Mouse (Mus musculus) lung, postnatal 0 days (tissue): ENCODE data around the gene Ift74. TPM values are rescaled to one million over a fixed set of nuclear protein-coding genes. Genes with fewer than 3 reads are reported as not detected.
A peak's percentile ranks its signal among the peaks of the same experiment; 100 is the strongest.

ENCODE experiments used
- ATAC-seq: fragments of 200-750 bp; cut with Nextera tagmentation; 2 replicates; pipeline ENCODE4 v1.8.0; 2017; ENCODE audit warnings: moderate library complexity
- DNase-seq: peaks from one replicate; pipeline ENCODE4 v3.0.0-alpha.2; 2016; ENCODE audit warnings: low spot score
- H3K27ac ChIP-seq: fragments of 300-500 bp; sonication (generic); 2 replicates; pipeline ENCODE4 v1.5.1; 2014; ENCODE audit warnings: antibody characterized with exemption, mild to moderate bottlenecking, low read length, mixed read lengths
- H3K27me3 ChIP-seq: fragments of 300-500 bp; sonication (generic); replicated peaks from 2 replicates; pipeline ENCODE4 v1.6.1; 2014; ENCODE audit warnings: low read length, mixed read lengths; ENCODE audit not compliant: insufficient read depth
- H3K36me3 ChIP-seq: fragments of 300-500 bp; sonication (generic); 2 replicates; pipeline ENCODE4 v1.6.1; 2014; ENCODE audit warnings: low read length, mixed read lengths; ENCODE audit not compliant: insufficient read depth
- H3K4me1 ChIP-seq: fragments of 300-500 bp; sonication (generic); 2 replicates; pipeline ENCODE4 v1.6.1; 2014; ENCODE audit warnings: antibody characterized with exemption, low read depth, low read length, mixed read lengths; ENCODE audit not compliant: insufficient read depth
- H3K4me2 ChIP-seq: fragments of 300-500 bp; sonication (generic); replicated peaks from 2 replicates; pipeline ENCODE4 v1.6.1; 2014; ENCODE audit warnings: low read depth, mild to moderate bottlenecking, low read length, moderate library complexity, mixed read lengths
- H3K4me3 ChIP-seq: fragments of 300-500 bp; sonication (generic); 2 replicates; pipeline ENCODE4 v1.5.1; 2014; ENCODE audit warnings: low read depth, low read length
- H3K9ac ChIP-seq: fragments of 300-500 bp; sonication (generic); replicated peaks from 2 replicates; pipeline ENCODE4 v1.6.1; 2014; ENCODE audit warnings: low read depth, mild to moderate bottlenecking
- H3K9me3 ChIP-seq: fragments of 300-500 bp; sonication (generic); 2 replicates; pipeline ENCODE4 v1.6.1; 2016; ENCODE audit warnings: low read length, mixed read lengths
- CTCF ChIP-seq: IDR thresholded peaks from 2 replicates; pipeline ENCODE4 v1.5.1; 2016; ENCODE audit warnings: antibody characterized with exemption, mild to moderate bottlenecking
- EP300 ChIP-seq: IDR thresholded peaks from 2 replicates; pipeline ENCODE4 v1.6.1; 2016; ENCODE audit warnings: antibody characterized with exemption, mild to moderate bottlenecking, control low read depth
- WGBS: fragments of 180-500 bp; shearing (Covaris S2); extraction: QIAGEN DNeasy Blood & Tissue Kit; methylation state at CpG from one replicate; pipeline ENCODE4 v1.1.7; 2014; 5-methylcytosine and 5-hydroxymethylcytosine counted together
- polyA plus RNA-seq: library from polyadenylated mRNA; unstranded; fragments of >200 nt; fragmentation: Nextera tagmentation; extraction: Ambion mirVana; gene quantifications from 2 replicates; pipeline ENCODE4 v1.2.1, GENCODE M21; 2015

Ift74 gene
- polyA plus RNA-seq, 1 experiment from 2014 or later, result 22.0 TPM

DNA sequence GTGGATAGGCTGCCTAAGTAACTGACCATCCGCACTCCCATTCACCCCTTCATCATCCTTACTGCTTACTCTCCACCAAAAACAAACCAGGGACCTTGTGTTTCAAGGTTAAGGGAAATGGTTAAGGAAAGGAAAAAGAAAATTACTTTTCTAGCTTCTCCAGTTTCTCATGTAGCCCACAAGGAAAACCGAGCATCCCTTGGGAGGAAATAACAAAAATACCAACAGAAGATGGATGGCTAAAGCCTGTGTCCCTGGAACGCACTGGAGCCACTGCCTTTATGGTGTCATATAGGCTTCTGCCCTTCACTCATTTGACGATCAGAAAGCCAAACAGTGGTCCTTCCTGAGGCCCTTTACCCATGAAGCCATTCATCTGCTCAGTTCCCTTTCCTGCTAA lies 97.1 kb downstream of the Ift74 start:
- Histone ChIP-seq H3K4me2 (no peak overlapping the region), H3K27ac (no peak overlapping the region), H3K4me1 (peaks cover 7% of the 10 kb centered on the region; the same call in 1 of the 2 replicates), H3K4me3 (no peak overlapping the region), H3K9ac (no peak overlapping the region), H3K9me3 (no peaks in the 10 kb centered on the region), H3K27me3 (no peaks in the 10 kb centered on the region), H3K36me3 (no peaks in the 10 kb centered on the region)
- TF ChIP-seq EP300, result no peak
- TF ChIP-seq CTCF, result no peak
- 51% methylated on average over 4 of the region's 4 CpGs for WGBS
- DNase-seq, result no peak
- ATAC-seq, result no peak

GRCm38 (mm10) chr4:94713741-94714140 lies 99.5 kb downstream of the Ift74 start:
- Histone ChIP-seq H3K9ac (no peak overlapping the region), H3K4me1 (peaks cover 7% of the 10 kb centered on the region; the same call in 1 of the 2 replicates), H3K4me2 (no peak overlapping the region), H3K27ac (no peak overlapping the region), H3K36me3 (no peaks in the 10 kb centered on the region), H3K27me3 (no peaks in the 10 kb centered on the region), H3K4me3 (no peak overlapping the region), H3K9me3 (no peaks in the 10 kb centered on the region)
- no peak for ATAC-seq
- no peak for DNase-seq
- TF ChIP-seq CTCF (no peak), EP300 (no peak)

GRCm38 (mm10) chr4:94715166-94715565 lies 100.9 kb downstream of the Ift74 start:
- Histone ChIP-seq H3K9me3 (no peaks in the 10 kb centered on the region), H3K4me3 (no peak overlapping the region), H3K27me3 (no peaks in the 10 kb centered on the region), H3K4me2 (no peak overlapping the region), H3K36me3 (no peaks in the 10 kb centered on the region), H3K9ac (no peak overlapping the region), H3K27ac (no peak overlapping the region), H3K4me1 (peaks cover 7% of the 10 kb centered on the region; the same call in 1 of the 2 replicates)
- 17% methylated on average over 6 of the region's 6 CpGs for WGBS
- ATAC-seq, result peak; percentile 71
- peak; percentile 60 for DNase-seq
- TF ChIP-seq EP300 (peak; percentile 56), CTCF (no peak)

DNA sequence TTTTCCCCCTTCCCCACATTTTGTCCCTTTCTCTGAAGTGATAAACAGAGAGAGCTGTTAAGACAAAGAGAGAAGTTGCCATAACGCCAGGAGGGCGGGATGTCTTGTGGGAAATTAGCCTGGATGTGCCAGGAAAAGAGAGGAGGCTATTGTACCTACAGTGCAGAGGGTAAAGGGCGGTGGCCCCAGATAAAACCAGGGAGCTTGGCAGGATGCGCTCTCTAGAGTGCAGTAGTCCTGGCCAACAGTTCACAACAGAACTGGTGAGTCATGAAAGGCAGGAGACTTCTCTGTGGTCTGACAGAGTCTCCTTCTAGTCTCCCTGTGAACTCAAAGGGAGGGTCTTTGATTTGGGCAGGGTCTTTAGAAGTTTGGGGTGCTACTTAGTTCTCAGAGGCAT lies 111.5 kb downstream of the Ift74 start:
- H3K27me3 ChIP-seq, result no peaks in the 10 kb centered on the region
- H3K36me3 ChIP-seq, result no peaks in the 10 kb centered on the region
- WGBS, result 56% methylated on average over 4 of the region's 4 CpGs
- peak; percentile 43 for DNase-seq
- peaks cover under 1% of the 10 kb centered on the region; the same call in 1 of the 2 replicates for H3K4me1 ChIP-seq
- H3K4me3 ChIP-seq, result no peak overlapping the region
- H3K27ac ChIP-seq, result no peak overlapping the region
- H3K9ac ChIP-seq, result no peak overlapping the region
- peak; percentile 68; the same call in 1 of the 2 replicates for ATAC-seq
- TF ChIP-seq EP300 (no peak), CTCF (no peak)
- H3K9me3 ChIP-seq, result no peaks in the 10 kb centered on the region
- no peak overlapping the region for H3K4me2 ChIP-seq

DNA sequence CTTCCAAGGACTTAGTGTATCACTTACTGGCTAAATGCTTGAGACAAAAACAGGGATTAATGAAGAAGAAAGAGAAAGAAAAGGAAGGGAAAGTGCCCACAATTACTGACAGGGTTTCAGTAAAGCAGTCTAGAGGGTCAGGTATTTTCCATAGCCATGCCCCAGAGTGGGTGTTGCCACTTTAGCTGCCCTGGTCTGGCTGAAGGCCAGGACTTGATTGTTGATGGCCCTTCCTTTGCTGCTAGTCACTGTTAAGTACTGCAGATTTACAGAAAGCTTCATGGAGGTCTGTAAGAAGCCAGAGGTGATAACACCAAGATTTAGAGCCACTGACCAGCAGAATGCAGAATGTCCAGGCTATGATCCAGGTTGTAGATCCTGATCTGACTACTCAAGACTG lies 118.4 kb downstream of the Ift74 start:
- H3K27me3 ChIP-seq, result no peaks in the 10 kb centered on the region
- TF ChIP-seq CTCF (no peak), EP300 (0 out of 2 replicates have a peak, but pooled peaks have one; percentile 37)
- ATAC-seq, result peak; percentile 62; the same call in 1 of the 2 replicates

GRCm38 (mm10) chr4:94737326-94738295 lies 123.3 kb downstream of the Ift74 start:
- WGBS, result 37% methylated on average over 5 of the region's 5 CpGs
- no peaks in the 10 kb centered on the region for H3K9me3 ChIP-seq
- no peaks in the 10 kb centered on the region for H3K27me3 ChIP-seq
- no peaks in the 10 kb centered on the region for H3K36me3 ChIP-seq
- H3K9ac ChIP-seq, result no peak overlapping the region
- no peak overlapping the region for H3K27ac ChIP-seq
- ATAC-seq, result no peak
- H3K4me3 ChIP-seq, result no peak overlapping the region
- no peaks in the 10 kb centered on the region for H3K4me1 ChIP-seq
- no peak overlapping the region for H3K4me2 ChIP-seq
- no peak for DNase-seq
- TF ChIP-seq CTCF (no peak), EP300 (no peak)

More for the DNA sequence above, 118.4 kb downstream of the Ift74 start:
- Histone ChIP-seq H3K9me3 (no peaks in the 10 kb centered on the region), H3K4me2 (no peak overlapping the region), H3K4me3 (no peak overlapping the region), H3K9ac (no peak overlapping the region), H3K36me3 (no peaks in the 10 kb centered on the region), H3K27ac (no peak overlapping the region), H3K4me1 (no peaks in the 10 kb centered on the region)
- peak; percentile 37 for DNase-seq
